Mouse (Mus musculus) midbrain, postnatal 0 days (tissue): ENCODE measurements around the gene Ism1. TPM values are rescaled to one million over a fixed set of nuclear protein-coding genes. Genes with fewer than 3 reads are reported as not detected.
A peak's percentile ranks its signal among the peaks of the same experiment; 100 is the strongest.

Experiments used
- ATAC-seq: fragments of 200-750 bp; cut with Nextera tagmentation; 2 replicates; pipeline ENCODE4 v1.8.0; 2017; ENCODE audit warnings: moderate number of reproducible peaks, mild to moderate bottlenecking, moderate TSS enrichment, moderate library complexity; ENCODE audit not compliant: low FRiP score
- DNase-seq: peaks from one replicate; pipeline ENCODE4 v3.0.0-alpha.2; 2015; ENCODE audit warnings: low spot score
- H3K27ac ChIP-seq: fragments of 300-500 bp; sonication (generic); 2 replicates; pipeline ENCODE4 v1.5.1; 2014; ENCODE audit warnings: low read depth, mild to moderate bottlenecking, low read length, mixed read lengths
- H3K27me3 ChIP-seq: fragments of 300-500 bp; sonication (generic); 2 replicates; pipeline ENCODE4 v1.6.1; 2014; ENCODE audit warnings: low read length, control low read depth, mixed read lengths; ENCODE audit not compliant: insufficient read depth
- H3K36me3 ChIP-seq: fragments of 300-500 bp; sonication (generic); 2 replicates; pipeline ENCODE4 v1.6.1; 2014; ENCODE audit warnings: low read length, control low read depth, mixed read lengths; ENCODE audit not compliant: insufficient read depth
- H3K4me1 ChIP-seq: fragments of 300-500 bp; sonication (generic); 2 replicates; pipeline ENCODE4 v1.6.1; 2014; ENCODE audit warnings: mild to moderate bottlenecking, control low read depth, antibody characterized with exemption, low read length, mixed read lengths; ENCODE audit not compliant: insufficient read depth
- H3K4me2 ChIP-seq: fragments of 300-500 bp; sonication (generic); 2 replicates; pipeline ENCODE4 v1.6.1; 2014; ENCODE audit warnings: low read depth, mild to moderate bottlenecking, low read length, mixed read lengths; ENCODE audit not compliant: poor library complexity, severe bottlenecking
- H3K4me3 ChIP-seq: fragments of 300-500 bp; sonication (generic); 2 replicates; pipeline ENCODE4 v1.5.1; 2014; ENCODE audit warnings: low read depth, mild to moderate bottlenecking, low read length, moderate library complexity
- H3K9ac ChIP-seq: fragments of 300-500 bp; sonication (generic); replicated peaks from 2 replicates; pipeline ENCODE4 v1.6.1; 2014; ENCODE audit warnings: mild to moderate bottlenecking, low read length, moderate library complexity, mixed read lengths; ENCODE audit not compliant: poor library complexity, severe bottlenecking
- H3K9me3 ChIP-seq: fragments of 300-500 bp; sonication (generic); 2 replicates; pipeline ENCODE4 v1.6.1; 2016; ENCODE audit warnings: low read length, control low read depth
- CTCF ChIP-seq: IDR thresholded peaks from 2 replicates; pipeline ENCODE4 v1.5.1; 2016; ENCODE audit warnings: antibody characterized with exemption, mild to moderate bottlenecking
- WGBS: fragments of 180-500 bp; shearing (Covaris S2); extraction: QIAGEN DNeasy Blood & Tissue Kit; methylation state at CpG from one replicate; pipeline ENCODE4 v1.1.7; 2014; 5-methylcytosine and 5-hydroxymethylcytosine counted together
- polyA plus RNA-seq: library from polyadenylated mRNA; unstranded; fragments of >200 nt; fragmentation: Nextera tagmentation; extraction: Ambion mirVana; gene quantifications from 2 replicates; pipeline ENCODE4 v1.2.1, GENCODE M21; 2015
- total RNA-seq: library from RNA; depleted of rRNA; stranded (reverse); fragments of >200 nt; gene quantifications from 2 replicates; pipeline ENCODE4 v1.2.3, GENCODE M21; 2014

Gene Ism1
- total and polyA plus RNA-seq, 2 experiments from 2014 or later: 0.73 to 1.3 TPM

GRCm38 (mm10) chr2:139722700-139723099, 44.7 kb downstream of the Ism1 start:
- no peaks in the 10 kb centered on the region for H3K27me3 ChIP-seq
- H3K9ac ChIP-seq: no peak overlapping the region
- H3K4me3 ChIP-seq: no peak overlapping the region
- H3K27ac ChIP-seq: no peak overlapping the region
- DNase-seq (peak; percentile 46), ATAC-seq (no peak)
- no peaks in the 10 kb centered on the region for H3K9me3 ChIP-seq
- H3K4me1 ChIP-seq: no peaks in the 10 kb centered on the region
- TF ChIP-seq CTCF: peak; percentile 68
- 0% methylated on average over 1 of the region's 1 CpGs for WGBS
- no peaks in the 10 kb centered on the region for H3K36me3 ChIP-seq
- H3K4me2 ChIP-seq: no peak overlapping the region

- no peak for TF ChIP-seq CTCF
- no peak overlapping the region for H3K4me3 ChIP-seq
- H3K9me3 ChIP-seq: no peaks in the 10 kb centered on the region
- H3K27me3 ChIP-seq: no peaks in the 10 kb centered on the region
- no peak overlapping the region for H3K27ac ChIP-seq
- ATAC-seq: no peak
- H3K4me2 ChIP-seq: no peak overlapping the region
- no peak for DNase-seq
- no peak overlapping the region for H3K9ac ChIP-seq
- no peaks in the 10 kb centered on the region for H3K36me3 ChIP-seq
- H3K4me1 ChIP-seq: no peaks in the 10 kb centered on the region
- WGBS: 64% methylated on average over 3 of the region's 3 CpGs
Measured at GRCm38 (mm10) chr2:139723304-139723703, 45.3 kb downstream of the Ism1 start.

GRCm38 (mm10) chr2:139724202-139724838, 46.3 kb downstream of the Ism1 start:
- no peak overlapping the region for H3K9ac ChIP-seq
- DNase-seq: peak; percentile 2
- 66% methylated on average over 4 of the region's 4 CpGs for WGBS
- H3K4me3 ChIP-seq: no peak overlapping the region
- H3K27ac ChIP-seq: no peak overlapping the region
- no peaks in the 10 kb centered on the region for H3K36me3 ChIP-seq
- ATAC-seq: no peak
- H3K27me3 ChIP-seq: no peaks in the 10 kb centered on the region
- no peaks in the 10 kb centered on the region for H3K9me3 ChIP-seq
- H3K4me2 ChIP-seq: no peak overlapping the region
- H3K4me1 ChIP-seq: no peaks in the 10 kb centered on the region
- TF ChIP-seq CTCF: no peak

- Histone ChIP-seq H3K27ac (no peak overlapping the region), H3K4me2 (no peak overlapping the region), H3K27me3 (no peaks in the 10 kb centered on the region), H3K9me3 (no peaks in the 10 kb centered on the region), H3K36me3 (no peaks in the 10 kb centered on the region), H3K9ac (no peak overlapping the region), H3K4me3 (no peak overlapping the region), H3K4me1 (no peaks in the 10 kb centered on the region)
- DNase-seq (no peak), ATAC-seq (no peak)
- 76% methylated on average over 3 of the region's 3 CpGs for WGBS
- TF ChIP-seq CTCF: no peak
Measured at GRCm38 (mm10) chr2:139725328-139725727, 47.4 kb downstream of the Ism1 start.

DNA sequence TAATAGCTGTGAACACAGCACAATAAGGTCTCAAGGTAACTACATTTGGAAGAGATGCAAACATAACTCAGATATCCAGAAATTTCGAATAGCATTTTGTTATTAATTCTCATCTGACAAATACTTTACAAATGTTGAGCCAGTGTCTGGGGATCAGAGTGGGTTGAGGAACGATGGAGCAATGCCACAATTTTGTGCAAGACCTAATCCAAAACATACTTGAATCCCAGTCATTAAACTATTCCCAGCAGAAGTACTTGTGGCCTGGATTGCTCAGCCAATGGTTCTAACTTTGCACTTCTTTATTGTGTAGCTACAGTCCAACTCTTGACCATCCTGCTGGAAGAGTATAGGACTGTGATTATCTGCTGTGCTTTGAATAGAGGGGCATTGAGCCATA, 50.1 kb downstream of the Ism1 start:
- Histone ChIP-seq H3K4me2 (no peak overlapping the region), H3K36me3 (no peaks in the 10 kb centered on the region), H3K9ac (no peak overlapping the region), H3K27ac (no peak overlapping the region), H3K27me3 (no peaks in the 10 kb centered on the region), H3K4me3 (no peak overlapping the region), H3K9me3 (no peaks in the 10 kb centered on the region), H3K4me1 (no peaks in the 10 kb centered on the region)
- no peak for TF ChIP-seq CTCF
- ATAC-seq: no peak
- 87% methylated on average over 2 of the region's 2 CpGs for WGBS
- no peak for DNase-seq

DNA sequence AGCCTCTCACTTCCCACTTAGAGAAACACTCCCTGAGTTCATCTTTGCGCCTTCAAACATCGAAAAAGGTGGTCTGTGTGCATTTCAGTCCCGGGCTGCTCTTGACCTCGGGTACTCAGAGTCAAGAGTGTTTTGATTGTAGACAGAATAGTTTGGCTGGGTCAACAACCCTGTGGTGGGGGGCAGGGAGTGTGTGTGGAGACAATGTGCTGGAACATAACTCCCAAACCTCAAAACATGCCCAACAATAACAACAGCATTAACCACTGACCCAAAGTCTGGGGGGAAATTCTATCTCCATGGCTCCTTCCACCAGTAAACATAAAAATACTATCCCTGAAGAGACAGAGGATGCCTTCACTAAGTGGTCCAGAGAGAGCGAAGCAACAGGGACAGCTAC, 51.4 kb downstream of the Ism1 start:
- ATAC-seq (no peak), DNase-seq (no peak)
- 86% methylated on average over 5 of the region's 5 CpGs for WGBS
- H3K36me3 ChIP-seq: no peaks in the 10 kb centered on the region
- H3K4me3 ChIP-seq: no peak overlapping the region
- no peaks in the 10 kb centered on the region for H3K27me3 ChIP-seq
- H3K27ac ChIP-seq: no peak overlapping the region
- no peak overlapping the region for H3K4me2 ChIP-seq
- no peak overlapping the region for H3K9ac ChIP-seq
- no peaks in the 10 kb centered on the region for H3K9me3 ChIP-seq
- no peaks in the 10 kb centered on the region for H3K4me1 ChIP-seq
- TF ChIP-seq CTCF: no peak
